ENCODE assay signal across 13 mouse cellular contexts in genomic region chr8:84668081-84668480, GRCm38 (mm10). TPM values are rescaled to one million over a fixed set of nuclear protein-coding genes. Genes with fewer than 3 reads are reported as not detected.
"Had no signal": no experiment of that assay in that cellular context is flagged by ENCODE, and none has a peak within 500 bp of the region (broad histone marks: within the 10 kb centered on the region; RNA-seq: fewer than 3 reads in every experiment).

No protein-coding gene starts in this region.

- H3K27ac ChIP-seq: kidney, postnatal 0 days; liver, embryonic 12.5 days; midbrain, embryonic 10.5 days; neural tube, embryonic 12.5 days had no signal

- H3K4me2 ChIP-seq: liver, embryonic 12.5 days; lung, embryonic 14.5 days; neural tube, embryonic 12.5 days had no signal

- DNase-seq: kidney, adult 11 months; kidney, adult 9 months; kidney, postnatal 36 days; layer of hippocampus, adult 9-11 months; left cerebral cortex, postnatal 4 days; lung, embryonic 14.5 days; midbrain, embryonic 14.5 days; thymus, postnatal 36 days had no signal

- ATAC-seq: liver, embryonic 12.5 days had no signal

- H3K9me3 ChIP-seq: liver, embryonic 12.5 days; midbrain, embryonic 10.5 days; neural tube, embryonic 12.5 days had no signal

- H3K9ac ChIP-seq: liver, embryonic 12.5 days; lung, embryonic 14.5 days; neural tube, embryonic 12.5 days had no signal

- H3K27me3 ChIP-seq: liver, embryonic 12.5 days; neural tube, embryonic 12.5 days had no signal

- H3K4me3 ChIP-seq: liver, embryonic 12.5 days; midbrain, embryonic 10.5 days; neural tube, embryonic 12.5 days had no signal

RNA-seq across cellular contexts. Expression of gene G430095P16Rik, which starts 54.7 kb away (rescaled TPM):
- total RNA-seq: layer of hippocampus, adult 18-20 months; left cerebral cortex, postnatal 4 days had no signal
